8 mouse cellular contexts compared by ENCODE assay signal in the genomic region with DNA sequence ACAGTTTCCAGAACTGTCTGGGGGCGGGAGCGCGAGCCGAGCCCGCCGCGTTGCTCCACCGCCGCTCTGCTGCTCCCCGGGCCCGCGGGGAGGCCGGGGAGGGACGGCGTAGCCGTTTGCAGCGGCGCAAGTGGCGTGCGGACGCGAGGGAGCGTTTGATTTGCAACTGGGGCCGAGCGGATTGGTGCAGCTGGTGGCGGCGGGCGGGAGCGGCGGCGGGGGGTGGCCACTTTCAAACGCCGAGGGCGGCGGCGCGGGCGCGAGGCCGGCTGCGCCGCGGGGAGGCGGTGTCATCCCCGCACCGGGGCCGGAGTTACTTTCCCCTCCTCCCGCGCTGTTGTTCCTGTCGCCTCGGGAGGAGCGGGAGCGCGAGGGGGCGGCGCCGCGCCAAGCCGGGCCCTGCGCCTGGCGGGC. TPM values are rescaled to one million over a fixed set of nuclear protein-coding genes. Genes with fewer than 3 reads are reported as not detected.
DNase-seq lines count a peak whose midpoint lies in the region; ATAC-seq lines count a peak whose summit lies in the region.

No protein-coding gene starts in this region.

- peak; percentile 67 for ATAC-seq in intestine, embryonic 16.5 days

- intact Hi-C loops in gastrocnemius, postnatal 36 days (cut with DNase I), result loop anchor here (5.0 to 10.0 kb wide), 4 partner anchors 37 to 381 kb away; no protein-coding TSS in a partner anchor
- intact Hi-C loops in left cerebral cortex, postnatal 36 days (cut with DNase I), result loop anchor here (2.0 kb wide), 2 partner anchors 49 to 483 kb away; a partner anchor contains a TSS

- H3K4me3 ChIP-seq in intestine, embryonic 16.5 days (ENCODE audit: low read length), result peak overlapping the region; percentile 83
- peak overlapping the region; percentile 81 for H3K4me3 ChIP-seq in midbrain, embryonic 10.5 days

- H3K9me3 ChIP-seq in intestine, embryonic 16.5 days (ENCODE audit: control insufficient read depth, low read length), result no peaks in the 10 kb centered on the region
- H3K9me3 ChIP-seq in midbrain, embryonic 10.5 days (replicated peaks), result no peaks in the 10 kb centered on the region

- H3K9ac ChIP-seq in intestine, embryonic 16.5 days (ENCODE audit: low read depth, low read length), result peak overlapping the region; percentile 90

- peak; percentile 82 to 83 for DNase-seq in adrenal gland, adult 18-20 months (ENCODE audit: low spot score in 2 of 2)
- DNase-seq in embryo, embryonic 11 days, result peak; percentile 89
- peak; percentile 80 to 83 for DNase-seq in gastrocnemius, postnatal 36 days
- peak; percentile 90 to 92 for DNase-seq in left cerebral cortex, postnatal 36 days (ENCODE audit: low spot score in 2 of 2)
- DNase-seq in midbrain, embryonic 10.5 days (ENCODE audit: low spot score), result peak; percentile 86
- peak; percentile 82 for DNase-seq in right cerebral cortex, postnatal 4 days
- DNase-seq in yolk sac, embryonic 10.5 days (ENCODE audit: low spot score), result peak; percentile 88

- H3K4me2 ChIP-seq in intestine, embryonic 16.5 days (ENCODE audit: low read depth, low read length), result peak overlapping the region; percentile 79

- no peaks in the 10 kb centered on the region for H3K36me3 ChIP-seq in intestine, embryonic 16.5 days (ENCODE audit: control insufficient read depth, insufficient read depth, low read length)
- H3K36me3 ChIP-seq in midbrain, embryonic 10.5 days, result no peaks in the 10 kb centered on the region

- peak overlapping the region; percentile 97 for H3K27ac ChIP-seq in intestine, embryonic 16.5 days (ENCODE audit: low read length)
- H3K27ac ChIP-seq in midbrain, embryonic 10.5 days (replicated peaks), result peak overlapping the region; percentile 98

- H3K4me1 ChIP-seq in intestine, embryonic 16.5 days (ENCODE audit: control insufficient read depth, insufficient read depth, low read length), result peaks cover 21% of the 10 kb centered on the region; the same call in 1 of the 2 replicates
- peaks cover 49% of the 10 kb centered on the region for H3K4me1 ChIP-seq in midbrain, embryonic 10.5 days

- WGBS in intestine, embryonic 16.5 days, result 0% methylated on average over 54 of the region's 61 CpGs
- WGBS in midbrain, embryonic 10.5 days, result under 1% methylated on average over 51 of the region's 61 CpGs

- H3K27me3 ChIP-seq in intestine, embryonic 16.5 days (replicated peaks; ENCODE audit: control insufficient read depth, insufficient read depth, low read length), result no peaks in the 10 kb centered on the region
- peaks cover 9% of the 10 kb centered on the region; the same call in 1 of the 2 replicates for H3K27me3 ChIP-seq in midbrain, embryonic 10.5 days (ENCODE audit: low read depth, poor library complexity, severe bottlenecking)

RNA-seq across cellular contexts. Expression of a gene that starts 9.9 kb away (rescaled TPM):
- total RNA-seq in adrenal gland, adult 18-20 months (2021), result 10 to 100 TPM; 42.0 to 46.9 TPM
- 10 to 100 TPM; 21.3 to 25.4 TPM for total RNA-seq in gastrocnemius, postnatal 36 days (2021)
- polyA plus RNA-seq in intestine, embryonic 16.5 days (2015; fragmentation: Nextera tagmentation; extraction: Ambion mirVana), result 14.8 and 16.9 TPM in 2 replicates
- 10 to 100 TPM; 39.6 to 46.6 TPM for total RNA-seq in left cerebral cortex, postnatal 36 days (2021)
- polyA plus RNA-seq in midbrain, embryonic 10.5 days (2016; fragmentation: Nextera tagmentation; extraction: Ambion mirVana), result 17.7 and 17.9 TPM in 2 replicates

Comparison
In these comparisons a context has a peak if more than half of its experiments do, and no peak if none do; other contexts are left out.
1. Peak in every context shown above with its lines: DNase-seq, ATAC-seq, H3K4me3 ChIP-seq and H3K27ac ChIP-seq.